In genomic region chr11:22632314-22632700, GRCm38 (mm10) we compare ENCODE assay signal across 10 mouse cellular contexts.
A peak's percentile ranks its signal among the peaks of the same experiment; 100 is the strongest.
DNase-seq lines count a peak whose midpoint lies in the region; ATAC-seq and TF ChIP-seq lines count a peak whose summit lies in the region.
"Had no signal": no experiment of that assay in that cellular context is flagged by ENCODE, and none has a peak within 500 bp of the region (broad histone marks: within the 10 kb centered on the region; RNA-seq: fewer than 3 reads in every experiment).

No protein-coding gene starts in this region.

- no peaks in the 10 kb centered on the region for H3K9me3 ChIP-seq in heart, embryonic 11.5 days (replicated peaks; ENCODE audit: control insufficient read depth, low read length)
- H3K9me3 ChIP-seq in midbrain, embryonic 15.5 days = no peaks in the 10 kb centered on the region
- no peaks in the 10 kb centered on the region for H3K9me3 ChIP-seq in midbrain, embryonic 11.5 days (ENCODE audit: control insufficient read depth, low read length)
- H3K9me3 ChIP-seq in stomach, postnatal 0 days (ENCODE audit: control insufficient read depth, low read length) = no peaks in the 10 kb centered on the region
- H3K9me3 ChIP-seq: liver, embryonic 13.5 days had no signal

- no peak overlapping the region for H3K9ac ChIP-seq in heart, adult 2 months (ENCODE audit: low read depth, low read length)
- no peak overlapping the region for H3K9ac ChIP-seq in heart, embryonic 11.5 days (ENCODE audit: low read depth, low read length)
- H3K9ac ChIP-seq in midbrain, embryonic 15.5 days = no peak overlapping the region
- no peak overlapping the region for H3K9ac ChIP-seq in midbrain, embryonic 11.5 days (ENCODE audit: low read length)
- H3K9ac ChIP-seq in stomach, postnatal 0 days (ENCODE audit: low read length) = no peak overlapping the region
- H3K9ac ChIP-seq: liver, embryonic 13.5 days had no signal

- DNase-seq in heart, adult 2 months = no peak
- DNase-seq in midbrain, embryonic 11.5 days (ENCODE audit: low spot score, missing footprints) = no peak
- peak; percentile 73 for DNase-seq in adrenal gland, postnatal 14 days
- DNase-seq in stomach, postnatal 0 days (ENCODE audit: low spot score) = no peak
- DNase-seq in ovary, postnatal 36 days (ENCODE audit: low spot score) = no peak
- DNase-seq in embryo, embryonic 11 days = no peak
- DNase-seq: liver, embryonic 13.5 days had no signal

- H3K27me3 ChIP-seq in heart, adult 2 months (ENCODE audit: control insufficient read depth, insufficient read depth, low read length) = no peaks in the 10 kb centered on the region
- H3K27me3 ChIP-seq in heart, embryonic 11.5 days (ENCODE audit: control insufficient read depth, insufficient read depth, low read length) = no peaks in the 10 kb centered on the region
- no peaks in the 10 kb centered on the region for H3K27me3 ChIP-seq in midbrain, embryonic 15.5 days (replicated peaks)
- H3K27me3 ChIP-seq in midbrain, embryonic 11.5 days (ENCODE audit: control insufficient read depth, insufficient read depth, low read length) = no peaks in the 10 kb centered on the region
- no peaks in the 10 kb centered on the region for H3K27me3 ChIP-seq in stomach, postnatal 0 days (ENCODE audit: control insufficient read depth, insufficient read depth, low read length)
- H3K27me3 ChIP-seq: liver, embryonic 13.5 days had no signal

- no peak overlapping the region for H3K4me2 ChIP-seq in heart, embryonic 11.5 days
- H3K4me2 ChIP-seq in midbrain, embryonic 15.5 days = no peak overlapping the region
- no peak overlapping the region for H3K4me2 ChIP-seq in midbrain, embryonic 11.5 days
- no peak overlapping the region for H3K4me2 ChIP-seq in stomach, postnatal 0 days (replicated peaks; ENCODE audit: low read depth)
- H3K4me2 ChIP-seq: liver, embryonic 13.5 days had no signal

- peak overlapping the region; percentile 42 for H3K27ac ChIP-seq in heart, adult 2 months
- H3K27ac ChIP-seq in heart, embryonic 11.5 days (ENCODE audit: low read depth, low read length) = no peak overlapping the region
- H3K27ac ChIP-seq in midbrain, embryonic 15.5 days = no peak overlapping the region
- no peak overlapping the region for H3K27ac ChIP-seq in midbrain, embryonic 11.5 days (ENCODE audit: low read depth, low read length)
- H3K27ac ChIP-seq in stomach, postnatal 0 days (replicated peaks) = 0 out of 2 replicates have a peak overlapping the region, but pooled peaks have one; percentile 13
- H3K27ac ChIP-seq: hindbrain, embryonic 14.5 days; liver, embryonic 13.5 days had no signal

- TF ChIP-seq EP300 in heart, adult 2 months (IDR thresholded peaks at IDR 0.05; ENCODE audit: insufficient read depth, low read depth, low read length) = no peak
- no peak for TF ChIP-seq EP300 in stomach, postnatal 0 days (optimal IDR thresholded peaks at IDR 0.05)

- no peak overlapping the region for H3K4me3 ChIP-seq in heart, adult 2 months
- H3K4me3 ChIP-seq in heart, embryonic 11.5 days (ENCODE audit: low read depth, low read length) = no peak overlapping the region
- no peak overlapping the region for H3K4me3 ChIP-seq in midbrain, embryonic 15.5 days
- H3K4me3 ChIP-seq in midbrain, embryonic 11.5 days (ENCODE audit: low read depth, low read length) = no peak overlapping the region
- H3K4me3 ChIP-seq in stomach, postnatal 0 days (ENCODE audit: low read depth, low read length) = no peak overlapping the region
- H3K4me3 ChIP-seq: liver, embryonic 13.5 days had no signal

- no peak for TF ChIP-seq POLR2A in heart, adult 2 months (IDR thresholded peaks at IDR 0.05; ENCODE audit: insufficient read depth, low read depth, low read length)

- TF ChIP-seq CTCF in heart, adult 2 months (IDR thresholded peaks at IDR 0.05) = no peak
- no peak for TF ChIP-seq CTCF in stomach, postnatal 0 days (IDR thresholded peaks at IDR 0.05; ENCODE audit: low read depth)

- H3K79me2 ChIP-seq in heart, adult 2 months (replicated peaks; ENCODE audit: control insufficient read depth, insufficient read depth, low read length) = no peaks in the 10 kb centered on the region

- ATAC-seq in heart, embryonic 11.5 days (replicated peaks; ENCODE audit: insufficient number of reproducible peaks, low FRiP score, low TSS enrichment) = no peak
- peak; percentile 33 for ATAC-seq in midbrain, embryonic 15.5 days (replicated peaks)
- ATAC-seq in midbrain, embryonic 11.5 days (ENCODE audit: low FRiP score) = no peak
- no peak for ATAC-seq in stomach, postnatal 0 days (ENCODE audit: low FRiP score, low TSS enrichment)

- H3K4me1 ChIP-seq in heart, adult 2 months (ENCODE audit: control insufficient read depth, insufficient read depth, low read length) = peaks cover 24% of the 10 kb centered on the region
- H3K4me1 ChIP-seq in heart, embryonic 11.5 days (ENCODE audit: control insufficient read depth, insufficient read depth, low read length) = peaks cover 9% of the 10 kb centered on the region
- H3K4me1 ChIP-seq in midbrain, embryonic 15.5 days = peaks cover 8% of the 10 kb centered on the region
- H3K4me1 ChIP-seq in midbrain, embryonic 11.5 days (ENCODE audit: control insufficient read depth, insufficient read depth, low read length) = no peaks in the 10 kb centered on the region
- H3K4me1 ChIP-seq in stomach, postnatal 0 days (replicated peaks; ENCODE audit: control insufficient read depth, insufficient read depth) = peaks cover 11% of the 10 kb centered on the region

- H3K36me3 ChIP-seq in heart, adult 2 months (ENCODE audit: control insufficient read depth, insufficient read depth, low read length) = peaks cover 3% of the 10 kb centered on the region; the same call in 1 of the 2 replicates
- H3K36me3 ChIP-seq in heart, embryonic 11.5 days (ENCODE audit: control insufficient read depth, insufficient read depth, low read length) = no peaks in the 10 kb centered on the region
- H3K36me3 ChIP-seq in midbrain, embryonic 15.5 days (replicated peaks) = no peaks in the 10 kb centered on the region
- H3K36me3 ChIP-seq in midbrain, embryonic 11.5 days (ENCODE audit: control insufficient read depth, insufficient read depth, low read length) = no peaks in the 10 kb centered on the region
- no peaks in the 10 kb centered on the region for H3K36me3 ChIP-seq in stomach, postnatal 0 days (ENCODE audit: control insufficient read depth, insufficient read depth, low read length)
- H3K36me3 ChIP-seq: liver, embryonic 13.5 days had no signal

- intact Hi-C loops in heart, adult 2 months (cut with DNase I) = loop anchor here (5.0 to 10.0 kb wide), 7 partner anchors 45 to 640 kb away; partner anchors contain the start of gene Xpo1

Comparison
In these comparisons a context has a peak if more than half of its experiments do, and no peak if none do; other contexts are left out.
1. H3K27ac ChIP-seq: peak in heart, adult 2 months (single experiment) and stomach, postnatal 0 days (single experiment); none in heart, embryonic 11.5 days (single experiment), midbrain, embryonic 15.5 days (single experiment) and midbrain, embryonic 11.5 days (single experiment).